Mouse (Mus musculus): Measurements from ENCODE around the gene Arid5b.

- TF ChIP-seq POLR2A (IDR thresholded peaks at IDR 0.05; ENCODE audit: control insufficient read depth, extremely low read depth, insufficient read depth, low read length, poor library complexity) = no peak
- TF ChIP-seq CTCF (IDR thresholded peaks at IDR 0.05; ENCODE audit: borderline replicate concordance, control insufficient read depth, extremely low read depth, insufficient read depth, low read length, poor library complexity) = no peak
These were observed 152.5 kb downstream of the Arid5b start for GRCm38 (mm10) chr10:68125919-68126550.
